Mouse (Mus musculus) heart, postnatal 25 days (tissue): Measurements from ENCODE around the gene Tcf7. TPM values are rescaled to one million over a fixed set of nuclear protein-coding genes. Genes with fewer than 3 reads are reported as not detected.

ENCODE experiments used
- DNase-seq: peaks from one replicate; pipeline ENCODE4 v3.0.0; 2022; ENCODE audit warnings: low spot score
- intact Hi-C: fragments of 180-260 bp; cut with DNase I; formaldehyde crosslinking; loops from one replicate; pipeline ENCODE4 v1.15.1; 2025
- total RNA-seq, 2 experiments: library from RNA; stranded (reverse); gene quantifications; 2 replicates each; pipeline ENCODE4 v1.2.3; 2021

Gene Tcf7
- total RNA-seq, 2 experiments from 2014 or later = 0.70 to 0.75 TPM

DNA sequence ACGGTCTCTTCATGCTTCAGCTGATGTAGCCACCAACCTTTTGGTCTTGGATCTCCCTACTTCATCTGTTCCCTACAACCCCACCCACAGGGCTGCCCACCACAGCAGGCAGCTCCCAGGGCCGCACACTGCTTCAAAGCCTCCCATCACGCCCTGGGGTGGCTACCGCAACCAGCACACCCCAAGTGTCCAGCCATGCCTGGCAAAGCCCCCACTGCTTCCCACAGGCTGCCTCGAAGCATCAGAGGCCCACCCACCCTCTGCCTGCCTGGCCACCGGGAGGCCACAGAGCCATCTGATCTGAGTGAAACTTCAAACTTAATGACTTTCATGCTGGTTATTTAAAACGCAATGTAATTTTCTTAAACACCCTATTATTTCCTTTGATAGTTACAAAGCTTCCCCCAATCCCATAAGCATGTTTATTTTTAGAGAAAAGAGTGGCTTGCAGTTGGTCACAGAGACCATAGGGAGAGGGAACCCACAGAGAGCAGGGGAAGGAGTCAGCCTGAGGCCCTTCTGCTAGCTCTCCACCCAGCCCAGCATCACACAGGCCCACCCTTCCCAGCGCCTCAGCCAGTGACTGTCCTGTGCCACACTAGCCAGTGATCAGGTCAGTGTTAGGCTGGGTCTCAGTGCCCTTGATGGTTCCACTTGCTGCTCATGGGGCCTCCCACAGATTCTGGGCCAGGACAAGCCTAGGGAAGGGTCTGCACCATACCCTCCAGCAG, 10.9 kb downstream of the Tcf7 start:
- DNase-seq = no peak

DNA sequence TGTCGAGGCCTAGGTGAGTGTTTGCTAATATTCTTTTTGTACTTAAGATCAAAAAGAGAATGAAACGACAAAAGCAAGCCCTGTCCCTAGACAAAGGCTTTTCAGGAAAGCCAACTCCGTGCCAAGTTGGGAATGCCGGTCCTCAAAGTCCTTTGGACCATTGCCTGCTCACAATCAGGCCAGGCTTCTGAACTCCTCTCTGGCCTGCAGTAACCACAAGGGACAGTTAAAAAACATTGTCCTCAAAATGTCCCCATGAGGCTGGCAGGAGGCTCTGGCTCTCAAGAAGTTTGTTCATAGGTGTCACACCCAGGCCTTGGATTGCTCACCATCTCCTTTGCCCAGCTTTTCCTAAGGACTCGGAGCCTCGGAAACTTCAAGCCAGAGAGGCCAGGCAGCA, 13.0 kb downstream of the Tcf7 start:
- DNase-seq = no peak
- intact Hi-C loops = loop anchor here (2.0 kb wide), 1 partner anchor 17 kb away; no protein-coding TSS in a partner anchor

More for the DNA sequence above, 10.9 kb downstream of the Tcf7 start:
- intact Hi-C loops = loop anchor here (2.0 kb wide), 1 partner anchor 15 kb away; no protein-coding TSS in a partner anchor

DNA sequence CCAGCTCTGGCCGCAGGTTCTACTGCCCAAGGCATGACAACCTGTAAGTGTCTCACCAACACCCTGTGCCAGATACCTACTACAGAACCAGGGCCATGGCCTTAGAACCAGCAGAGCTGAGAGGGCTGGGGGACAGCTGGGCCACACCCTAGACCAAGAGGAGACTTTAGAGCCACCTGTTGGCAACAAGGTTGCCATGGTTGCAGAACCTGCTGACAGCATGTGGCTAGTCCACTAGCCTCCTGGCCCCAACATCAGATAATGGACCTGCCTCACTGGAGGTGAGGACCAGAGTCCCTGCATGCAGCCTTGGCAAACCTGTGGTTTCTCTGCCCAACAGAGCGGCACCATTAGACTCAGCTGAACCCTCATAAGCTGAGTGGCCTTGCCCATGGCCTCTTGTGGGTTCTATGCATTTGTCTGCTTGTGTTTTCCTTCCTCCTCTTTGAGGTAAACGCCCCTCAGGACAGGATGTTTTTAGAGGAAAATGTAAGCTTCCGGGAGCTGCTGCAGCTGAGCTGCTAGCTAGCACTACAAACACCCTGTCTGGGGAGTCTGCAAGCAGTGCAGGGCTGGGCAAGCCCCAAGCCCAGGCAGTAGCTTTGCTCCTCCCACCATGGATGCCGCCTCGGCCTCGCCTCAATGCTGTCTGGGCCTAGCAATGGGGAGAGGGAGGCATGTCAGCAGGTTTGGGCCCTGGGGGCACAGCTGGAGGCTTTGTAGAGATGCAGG, 14.5 kb downstream of the Tcf7 start:
- no peak for DNase-seq
- intact Hi-C loops = no loop called here

DNA sequence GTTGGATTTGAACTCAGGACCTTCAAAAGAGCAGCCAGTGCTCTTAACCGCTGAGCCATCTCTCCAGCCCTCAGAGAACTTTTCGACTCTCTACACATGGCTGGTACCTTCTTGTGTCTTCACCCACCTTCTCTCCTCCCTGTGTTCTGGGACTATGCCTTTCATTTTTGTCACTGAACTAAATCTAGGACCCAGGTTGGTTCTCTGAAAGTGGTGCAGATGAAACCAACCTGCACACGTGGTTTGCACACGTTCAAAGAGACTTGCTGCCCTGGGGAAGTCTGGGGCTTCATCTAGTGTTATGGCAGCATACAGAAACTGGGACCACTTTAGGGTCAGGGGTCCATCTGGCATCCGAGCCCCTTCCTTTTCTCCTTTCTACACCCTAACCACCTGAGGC, 15.5 kb downstream of the Tcf7 start:
- intact Hi-C loops = no loop called here
- no peak for DNase-seq

DNA sequence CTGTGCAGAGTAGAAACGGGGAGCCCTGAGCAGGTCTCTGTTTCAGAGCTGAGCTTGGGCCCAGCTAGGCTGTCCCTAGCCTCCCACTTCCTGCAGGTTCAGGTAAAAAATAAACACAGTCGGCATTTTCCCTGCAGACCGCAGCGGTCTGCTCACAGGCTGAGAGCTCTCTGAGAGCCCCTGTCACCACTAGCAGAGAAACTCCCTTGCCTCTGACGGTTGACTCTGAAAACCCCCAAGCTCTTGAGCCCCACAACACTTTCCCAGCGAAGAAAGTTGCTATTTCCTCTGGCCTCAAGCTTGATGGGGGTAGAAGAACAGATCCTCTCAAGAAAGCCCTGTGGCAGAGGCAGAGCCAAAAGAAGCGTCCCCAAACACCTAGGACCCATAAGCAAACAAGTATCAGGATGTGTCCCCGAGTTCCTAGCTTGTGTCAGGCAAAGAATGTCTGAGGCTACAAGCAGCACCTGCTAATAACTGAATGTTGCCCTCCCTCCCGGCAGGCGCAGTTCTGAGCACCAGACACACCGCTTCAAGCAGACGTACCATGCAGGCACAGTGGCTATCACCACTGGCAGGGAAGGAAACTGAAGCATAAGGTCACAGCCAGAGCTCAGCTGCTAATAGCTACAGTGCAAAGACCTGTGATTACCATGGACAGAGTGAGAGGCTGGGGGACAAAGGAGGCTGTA, 17.1 kb downstream of the Tcf7 start:
- DNase-seq = no peak
- intact Hi-C loops = no loop called here

DNA sequence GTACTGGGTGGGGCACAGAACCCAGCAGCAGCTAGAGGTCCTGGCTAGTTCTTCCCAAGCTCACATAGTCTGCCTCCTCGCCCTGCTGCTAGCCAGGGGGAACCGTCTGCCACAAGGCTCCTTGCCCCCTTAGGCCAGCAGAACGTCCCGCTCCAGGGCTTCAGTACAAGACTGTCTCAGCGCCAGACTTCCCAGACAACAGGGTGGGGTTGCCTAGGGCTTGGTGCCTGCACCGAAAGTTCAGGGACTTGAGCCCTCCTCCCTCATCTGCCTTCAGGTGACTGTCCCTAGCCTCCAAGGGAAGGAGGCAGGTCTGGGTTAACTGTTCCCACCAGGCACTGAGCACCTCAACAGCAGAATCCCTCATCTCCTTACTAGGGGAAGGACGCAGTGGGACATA, 17.9 kb downstream of the Tcf7 start:
- DNase-seq = no peak
- intact Hi-C loops = no loop called here

DNA sequence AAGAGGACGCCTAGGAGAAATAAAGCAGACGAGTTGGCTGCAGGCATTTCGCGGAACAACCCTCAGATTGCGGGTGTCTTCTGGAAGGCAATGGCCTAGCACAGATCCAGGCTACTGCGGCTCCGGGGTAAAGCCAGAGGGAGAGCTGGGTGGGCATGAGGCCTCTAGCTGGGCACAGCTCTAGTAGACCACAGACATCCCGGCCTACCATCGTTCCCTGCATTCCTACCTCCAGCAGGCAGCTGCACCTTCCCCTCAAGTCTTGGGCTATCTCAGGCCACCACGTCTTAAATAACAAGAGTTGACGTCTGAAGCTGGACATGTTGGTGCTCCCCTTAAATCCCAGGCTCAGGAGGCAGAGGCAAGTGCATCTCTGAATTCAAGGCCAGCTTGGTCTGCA, 20.5 kb downstream of the Tcf7 start:
- no peak for DNase-seq
- intact Hi-C loops = loop anchor here (1.0 kb wide), 1 partner anchor 35 kb away; no protein-coding TSS in a partner anchor

DNA sequence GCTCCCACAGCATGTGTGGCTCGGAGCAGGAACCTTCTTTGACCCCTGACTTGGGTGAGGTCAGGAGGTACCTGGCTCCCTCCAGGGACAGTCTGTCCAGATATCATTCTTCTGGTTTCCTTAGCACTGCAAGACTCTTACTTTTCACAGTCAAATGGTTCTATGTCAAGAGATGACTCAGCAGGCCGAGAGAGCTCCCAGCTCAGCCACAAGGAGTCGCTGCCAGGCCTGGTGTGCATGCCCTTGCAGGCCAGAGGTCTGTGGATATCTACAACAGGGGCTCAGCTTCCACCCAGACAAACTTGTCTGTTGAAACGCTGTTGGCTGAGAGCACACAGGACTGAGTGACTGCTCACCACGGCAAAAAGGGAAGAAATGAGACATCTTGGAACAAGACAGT, 20.9 kb downstream of the Tcf7 start:
- DNase-seq = no peak
- intact Hi-C loops = loop anchor here (1.0 kb wide), 1 partner anchor 35 kb away; no protein-coding TSS in a partner anchor

DNA sequence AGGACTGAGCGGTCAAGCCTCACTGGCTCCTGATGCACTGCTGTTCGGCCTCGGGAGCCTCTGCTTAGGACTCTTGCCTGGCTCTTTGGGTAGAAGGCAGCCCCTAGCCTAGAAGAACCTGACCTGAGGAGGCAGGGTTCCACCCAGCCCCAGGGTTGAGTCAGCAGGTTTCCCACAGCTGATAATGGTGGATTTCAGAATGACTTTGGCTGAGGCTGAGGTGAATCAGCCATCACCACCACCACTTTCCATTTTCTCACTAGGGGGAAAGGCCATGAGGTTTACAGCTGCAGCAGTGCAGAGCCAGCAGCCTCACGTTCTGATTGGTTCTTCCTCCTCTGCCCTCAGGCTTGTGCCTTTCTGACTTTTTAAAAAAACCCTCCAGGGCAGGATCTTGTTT, 21.9 kb downstream of the Tcf7 start:
- no peak for DNase-seq
- intact Hi-C loops = no loop called here

DNA sequence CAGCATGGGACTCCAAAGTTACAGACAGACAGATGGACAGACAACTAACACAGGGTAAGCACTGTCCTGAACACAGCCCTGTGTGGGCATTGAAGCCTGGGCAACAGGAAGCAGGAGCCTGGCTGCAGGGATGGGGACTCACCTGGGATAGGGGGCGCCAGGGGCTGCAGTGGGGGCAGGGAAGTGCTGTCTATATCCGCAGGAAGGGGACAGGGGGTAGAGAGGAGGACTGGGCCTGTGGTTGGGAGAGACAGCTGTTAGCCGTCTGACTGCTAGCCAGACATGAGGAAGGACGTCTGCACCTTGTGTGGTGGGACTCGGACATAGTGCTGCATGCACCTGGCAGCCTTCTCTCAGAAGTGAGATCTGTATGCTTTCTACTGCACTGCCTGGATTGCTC, 24.1 kb downstream of the Tcf7 start:
- intact Hi-C loops = no loop called here
- DNase-seq = no peak

DNA sequence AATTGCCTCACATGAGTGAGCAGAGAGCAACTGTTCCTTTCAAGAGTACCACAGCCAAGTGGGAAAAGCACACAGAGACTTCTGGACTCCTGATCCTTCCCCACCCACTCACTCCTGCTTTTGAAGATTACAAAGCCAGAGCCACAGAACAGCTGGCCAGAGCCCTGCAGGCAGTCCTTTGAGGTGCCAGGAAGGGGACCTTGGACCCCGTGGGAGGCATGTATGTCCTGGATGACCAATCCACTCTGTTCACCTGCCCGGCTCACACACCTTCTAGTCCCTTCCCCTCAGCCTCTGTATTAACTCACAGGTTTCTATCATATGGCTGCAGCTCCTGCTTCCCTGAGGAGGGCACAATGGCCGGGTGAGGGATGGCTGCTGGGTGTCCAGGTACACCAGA, 25.4 kb downstream of the Tcf7 start:
- intact Hi-C loops = no loop called here

DNA sequence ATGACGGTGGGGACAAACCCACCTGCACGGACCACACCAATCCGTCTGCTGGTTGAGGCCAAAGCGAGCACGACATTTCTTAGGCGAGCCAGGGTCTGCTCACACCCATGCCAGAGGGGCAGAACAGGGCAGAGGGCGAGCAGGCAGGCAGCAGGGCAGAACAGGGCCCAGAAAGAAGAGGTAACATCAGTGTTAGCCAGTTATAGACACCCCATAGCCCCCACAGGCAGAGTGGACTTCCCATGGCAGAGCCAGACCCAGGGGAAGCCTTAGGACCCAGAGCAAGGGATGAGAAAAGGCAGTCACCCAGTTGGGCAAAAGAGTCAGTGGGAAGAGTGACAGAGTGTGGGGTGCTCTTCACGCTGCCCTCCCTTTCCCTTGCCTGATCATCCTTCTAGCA, 27.7 kb downstream of the Tcf7 start:
- no peak for DNase-seq
- intact Hi-C loops = loop anchor here (2.0 kb wide), 2 partner anchors 42 to 88 kb away; no protein-coding TSS in a partner anchor

More for the DNA sequence above, 25.4 kb downstream of the Tcf7 start:
- DNase-seq = no peak

DNA sequence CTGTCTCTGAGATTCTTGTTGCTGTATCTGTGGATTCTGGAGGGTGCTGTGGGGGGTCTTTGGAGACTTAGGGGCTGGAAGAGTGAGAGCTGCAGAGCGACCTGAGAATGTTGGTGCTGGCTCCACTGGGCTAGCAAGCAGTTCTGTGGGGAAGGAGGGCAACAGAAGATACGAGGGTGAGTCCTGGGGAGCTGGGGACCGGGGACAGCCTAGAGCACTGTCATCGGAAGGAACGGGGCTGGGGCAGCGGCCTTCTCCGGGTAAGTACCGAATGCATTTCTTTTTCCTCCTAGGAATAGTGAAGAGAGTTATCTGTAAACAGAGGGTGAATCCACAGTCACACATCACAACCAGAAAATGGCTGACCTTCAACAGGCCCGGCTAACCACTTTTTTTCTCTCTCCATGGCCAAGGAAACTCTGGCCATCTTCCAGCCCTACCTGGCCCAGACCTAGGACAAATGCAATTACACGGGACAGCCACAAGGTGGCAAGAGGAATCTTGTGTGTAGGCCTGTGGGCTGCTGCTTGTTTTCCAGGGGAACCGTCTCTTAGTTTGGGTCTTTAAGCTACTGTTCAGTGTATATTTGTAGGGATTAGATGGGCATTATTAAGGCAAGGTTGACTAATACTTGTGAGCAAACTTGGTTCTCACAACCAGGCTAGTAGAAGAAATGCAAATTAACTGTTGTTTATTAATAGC, 29.0 kb downstream of the Tcf7 start:
- intact Hi-C loops = loop anchor here (2.0 kb wide), 2 partner anchors 43 to 89 kb away; no protein-coding TSS in a partner anchor
- DNase-seq = peak; percentile 31

DNA sequence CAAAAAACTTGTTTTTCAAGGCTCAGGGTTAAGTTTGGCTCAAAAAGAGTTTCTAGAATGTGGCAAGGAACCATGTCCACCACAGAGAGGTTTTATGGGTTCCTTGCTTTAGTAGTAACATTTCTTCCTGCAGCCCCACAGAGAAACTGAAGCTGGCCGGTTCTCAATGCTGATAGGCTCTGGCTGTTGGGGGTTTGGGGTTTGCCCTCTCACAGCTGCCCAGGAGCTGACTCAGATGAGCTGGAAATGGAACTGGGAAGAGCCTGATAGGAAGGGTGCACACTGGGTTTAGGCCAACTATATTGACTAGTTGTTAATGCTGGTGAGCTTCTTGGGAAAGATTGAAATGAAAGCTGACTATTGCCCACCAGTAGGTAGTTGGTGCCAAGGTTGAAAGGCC, 30.1 kb downstream of the Tcf7 start:
- intact Hi-C loops = no loop called here
- no peak for DNase-seq

DNA sequence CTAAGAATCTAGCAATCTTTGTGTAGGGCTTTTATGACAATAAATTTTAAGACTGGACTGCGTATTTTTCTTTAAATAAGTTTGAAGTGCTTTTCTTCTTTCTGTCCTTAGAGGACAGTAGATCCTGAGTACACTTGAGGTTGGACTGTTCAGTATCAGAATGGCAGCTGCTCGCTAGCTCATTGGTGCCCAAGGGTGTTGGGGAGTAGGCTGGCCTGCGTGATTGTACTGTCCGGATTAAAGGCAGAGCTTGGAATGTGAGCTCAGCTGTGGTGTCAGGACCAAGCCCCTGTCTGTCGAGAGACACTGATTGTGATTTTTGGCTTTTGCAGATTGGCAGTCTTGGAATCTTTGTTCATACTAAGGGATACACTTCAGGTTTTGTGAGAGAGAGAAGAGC, 31.0 kb downstream of the Tcf7 start:
- no peak for DNase-seq
- intact Hi-C loops = no loop called here

DNA sequence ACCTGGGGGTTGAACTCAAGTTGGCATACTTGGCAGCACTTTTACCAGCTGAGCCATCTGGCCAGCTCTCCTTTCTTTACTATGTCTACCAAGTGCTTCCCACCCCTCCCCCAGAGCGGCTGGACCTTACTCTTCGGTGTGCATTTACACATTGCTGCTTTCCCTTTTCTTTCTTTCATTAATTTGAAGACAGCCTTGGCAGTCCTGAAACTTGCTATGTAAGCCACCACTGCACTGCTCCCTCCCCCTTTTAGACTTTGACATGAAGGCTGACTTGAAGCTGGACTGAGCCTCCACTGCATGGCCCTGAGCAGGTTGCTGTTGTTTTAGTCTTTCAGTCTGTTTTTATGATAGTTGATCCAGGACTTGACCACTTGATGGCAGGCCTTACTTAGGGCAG, 33.4 kb downstream of the Tcf7 start:
- DNase-seq = no peak
- intact Hi-C loops = no loop called here

DNA sequence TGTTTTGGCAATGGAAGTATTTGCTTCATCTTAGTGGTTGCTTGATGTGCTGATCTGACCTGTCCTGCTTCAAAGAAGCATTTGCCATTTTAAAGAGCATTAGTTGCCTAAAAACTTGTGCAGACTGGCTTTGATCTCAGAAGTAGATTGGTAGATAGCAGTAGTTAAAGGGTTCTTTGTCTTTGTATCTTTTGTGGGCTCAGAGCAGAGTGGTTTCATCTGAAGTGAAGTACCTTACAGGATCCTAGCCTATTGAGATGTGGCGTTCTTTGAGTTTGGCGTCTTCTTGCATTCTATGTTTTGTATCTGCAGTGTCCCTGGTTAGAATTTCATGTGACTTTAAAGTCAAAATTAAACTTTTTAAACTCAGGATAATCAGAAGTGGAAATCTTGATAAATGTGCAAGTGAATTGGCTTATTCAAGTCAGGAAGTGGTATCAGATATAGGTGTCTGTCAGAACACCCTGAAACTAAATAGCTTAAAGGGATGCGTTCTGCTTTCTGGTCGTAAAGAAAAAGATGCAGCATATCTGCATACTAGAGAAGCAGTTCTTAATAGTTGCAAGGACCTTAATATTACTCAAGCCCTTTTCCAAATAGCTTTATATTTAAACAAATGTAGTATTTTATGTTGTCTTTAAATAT, 41.8 kb downstream of the Tcf7 start:
- no peak for DNase-seq
- intact Hi-C loops = no loop called here

DNA sequence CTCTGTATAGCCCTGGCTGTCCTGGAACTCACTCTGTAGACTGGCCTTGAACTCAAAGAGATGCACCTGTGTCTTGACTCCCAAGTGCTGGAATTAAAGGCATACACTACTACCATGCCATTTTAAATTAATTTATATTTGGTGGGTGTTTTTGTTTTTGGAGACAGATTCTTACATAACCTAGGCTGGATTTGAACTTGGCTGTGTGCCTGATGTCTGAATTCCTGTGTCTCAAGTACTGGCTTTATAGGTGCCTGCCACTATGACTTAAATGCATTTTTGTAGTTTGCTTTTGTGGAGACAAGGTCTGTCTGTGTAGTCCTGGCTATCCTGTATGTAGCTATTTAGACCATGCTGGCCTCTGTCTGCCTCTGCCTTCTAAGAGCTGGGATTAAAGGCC, 48.3 kb downstream of the Tcf7 start:
- intact Hi-C loops = loop anchor here (5.0 kb wide), 1 partner anchor 232 kb away; the partner anchor contains the start of genes Cdkl3 and Ube2b
- no peak for DNase-seq

DNA sequence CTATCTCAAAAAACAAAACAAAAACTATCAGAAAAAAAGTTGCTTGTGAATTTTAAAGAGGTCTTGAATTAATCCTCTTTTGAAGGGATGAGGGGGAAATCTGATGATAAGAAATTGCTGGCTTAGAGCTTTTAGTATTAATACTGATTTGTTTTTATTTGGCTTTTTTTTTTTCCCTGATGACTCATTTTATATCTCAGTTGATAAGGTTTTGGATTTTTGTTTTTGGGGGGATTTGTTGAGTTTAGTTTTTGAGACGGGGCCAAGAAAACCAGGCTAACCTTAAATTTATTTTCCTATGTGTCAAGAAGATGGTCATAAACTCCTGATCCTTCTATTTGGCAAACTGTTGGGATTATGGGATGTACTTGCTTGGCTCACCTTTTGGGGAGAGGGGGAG, 48.9 kb downstream of the Tcf7 start:
- intact Hi-C loops = loop anchor here (5.0 kb wide), 1 partner anchor 232 kb away; the partner anchor contains the start of genes Cdkl3 and Ube2b
- no peak for DNase-seq
